Mouse (Mus musculus) urinary bladder, postnatal 0 days (tissue): ENCODE data around the gene A530032D15Rik. TPM values are rescaled to one million over a fixed set of nuclear protein-coding genes. Genes with fewer than 3 reads are reported as not detected.

ENCODE experiments used
- polyA plus RNA-seq: library from polyadenylated mRNA; unstranded; fragments of >200 nt; fragmentation: Nextera tagmentation; extraction: Ambion mirVana; gene quantifications from 2 replicates; pipeline ENCODE4 v1.2.1, GENCODE M21; 2015

Gene A530032D15Rik
- not detected in 2 replicates for polyA plus RNA-seq

GRCm38 (mm10) chr1:85109753-85110152 lies at the start of gene A530032D15Rik:
A530032D15Rik (minus strand) TSS chr1:85109853.

DNA sequence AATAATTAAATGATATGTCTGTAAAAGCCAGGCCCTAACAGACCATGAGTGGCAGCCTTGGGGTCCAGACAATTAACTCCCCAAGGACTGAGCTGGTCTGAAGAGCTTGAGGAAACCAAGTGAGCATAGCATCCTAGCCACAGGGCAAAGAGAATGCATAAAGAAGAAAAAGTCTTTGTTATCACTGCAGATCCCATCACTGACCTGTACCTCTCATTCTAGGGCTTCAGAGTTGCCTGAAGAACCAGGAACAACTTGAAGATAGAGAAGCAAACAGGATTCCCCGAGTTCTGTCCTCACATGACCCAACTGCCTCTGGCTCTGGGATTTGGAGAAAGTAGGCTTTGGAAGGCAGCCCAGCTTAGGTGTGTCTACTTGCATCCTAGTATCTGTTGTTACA lies 9.8 kb downstream of the A530032D15Rik start, which contains the start of gene Gm10553:
Gene Gm10553, plus strand, starts transcription at position 301 of the 400 bp plus-strand sequence.

Other genes with a start within 250 kb of the A530032D15Rik start
- 1.4 and 2.7 TPM in 2 replicates for gene Slc16a14, start 174.7 kb downstream of the A530032D15Rik start, polyA plus RNA-seq
- gene Gm10553, start 9.7 kb downstream of the A530032D15Rik start, polyA plus RNA-seq, result not detected in 2 replicates
- 6.7 and 9.0 TPM in 2 replicates for gene C130026I21Rik, start 160.7 kb upstream of the A530032D15Rik start, polyA plus RNA-seq